Mouse (Mus musculus) hematopoietic stem cell, adult 5-6 weeks (primary cell): ENCODE data around the gene Slain1. TPM values are rescaled to one million over a fixed set of nuclear protein-coding genes. Genes with fewer than 3 reads are reported as not detected.
"Not testable (repeated sequence)": the region's sequence is repeated elsewhere in the genome, so short reads cannot be mapped to it uniquely, and the experiment has no call there.

Source experiments
- ATAC-seq, 2 experiments: fragments of 125-278 bp in 1 of 2; replicated peaks in 1 of 2; 2 replicates each; pipeline ENCODE4 v1.8.0; 2016 to 2017; ENCODE audit warnings: inconsistent platforms in 2 of 2, mild to moderate bottlenecking in 2 of 2, moderate number of reproducible peaks in 2 of 2, low read depth in 1 of 2, moderate TSS enrichment in 1 of 2; ENCODE audit not compliant: low FRiP score in 2 of 2, poor library complexity in 2 of 2, severe bottlenecking in 2 of 2, insufficient read depth in 1 of 2, low TSS enrichment in 1 of 2
- total RNA-seq: library from RNA; stranded (forward); fragments of 172-1452, 232-1000 nt; gene quantifications from 2 replicates; pipeline ENCODE4 v1.2.3, GENCODE M21; 2017

Slain1 gene
- total RNA-seq, 1 experiment from 2014 or later: 36.6 TPM

GRCm38 (mm10) chr14:103750638-103751037 is 100.6 kb downstream of the Slain1 start:
- not testable (repeated sequence) for ATAC-seq

- ATAC-seq: no peak
Measured at GRCm38 (mm10) chr14:103751384-103751783, 101.4 kb downstream of the Slain1 start.

- ATAC-seq: no peak
Measured at GRCm38 (mm10) chr14:103752773-103753172, 102.7 kb downstream of the Slain1 start.

GRCm38 (mm10) chr14:103754041-103754440 is 104.0 kb downstream of the Slain1 start:
- ATAC-seq: no peak

- ATAC-seq: no peak
Measured at GRCm38 (mm10) chr14:103754465-103754864, 104.4 kb downstream of the Slain1 start.

Other genes starting within 250 kb of the Slain1 start
- gene Scel, start 136.9 kb upstream of the Slain1 start, total RNA-seq: not detected in 2 replicates
- 0.38 and 0.89 TPM in 2 replicates for gene Ednrb, start 194.2 kb downstream of the Slain1 start, total RNA-seq